Mouse (Mus musculus): ENCODE measurements around the gene Chchd6. TPM values are rescaled to one million over a fixed set of nuclear protein-coding genes. Genes with fewer than 3 reads are reported as not detected.

Chchd6 gene
- polyA plus RNA-seq, 1 experiment from 2014 or later: 66.9 TPM

DNA sequence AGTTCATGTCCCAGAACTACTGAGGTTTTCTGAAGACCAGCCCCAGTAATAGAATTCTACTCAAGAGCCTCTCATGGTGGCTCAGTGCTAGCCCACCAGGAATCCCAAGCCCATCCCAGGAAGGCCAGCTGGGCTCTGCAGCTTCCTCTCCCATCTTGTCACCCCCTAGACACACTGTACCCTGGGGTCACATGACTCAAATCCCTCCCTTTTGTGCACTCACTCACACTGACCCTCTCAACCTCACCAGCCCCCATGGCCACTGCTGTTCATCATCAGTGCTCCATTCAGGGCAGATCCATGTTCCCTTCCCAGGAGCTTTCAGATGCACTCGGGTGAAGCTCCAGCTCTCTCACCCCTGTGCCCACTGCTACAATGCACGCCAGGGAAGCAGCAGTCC lies 20.8 kb downstream of the Chchd6 start:
- ATAC-seq (ENCODE audit: insufficient number of reproducible peaks, low FRiP score, low TSS enrichment, low read depth) (no peak), DNase-seq (ENCODE audit: low spot score) (no peak)
- Histone ChIP-seq H3K9me3 (ENCODE audit: control insufficient read depth, low read length) (no peaks in the 10 kb centered on the region), H3K4me1 (ENCODE audit: control insufficient read depth, insufficient read depth, low read length) (no peaks in the 10 kb centered on the region), H3K4me3 (ENCODE audit: low read depth, low read length) (no peak overlapping the region), H3K27ac (replicated peaks; ENCODE audit: low read depth, low read length) (no peak overlapping the region), H3K27me3 (ENCODE audit: control insufficient read depth, insufficient read depth, low read length) (no peaks in the 10 kb centered on the region), H3K9ac (ENCODE audit: low read length) (no peak overlapping the region), H3K36me3 (ENCODE audit: control insufficient read depth, insufficient read depth, low read length) (no peaks in the 10 kb centered on the region), H3K4me2 (ENCODE audit: low read depth, severe bottlenecking) (no peak overlapping the region)
- 75% methylated on average over 2 of the region's 2 CpGs for WGBS

DNA sequence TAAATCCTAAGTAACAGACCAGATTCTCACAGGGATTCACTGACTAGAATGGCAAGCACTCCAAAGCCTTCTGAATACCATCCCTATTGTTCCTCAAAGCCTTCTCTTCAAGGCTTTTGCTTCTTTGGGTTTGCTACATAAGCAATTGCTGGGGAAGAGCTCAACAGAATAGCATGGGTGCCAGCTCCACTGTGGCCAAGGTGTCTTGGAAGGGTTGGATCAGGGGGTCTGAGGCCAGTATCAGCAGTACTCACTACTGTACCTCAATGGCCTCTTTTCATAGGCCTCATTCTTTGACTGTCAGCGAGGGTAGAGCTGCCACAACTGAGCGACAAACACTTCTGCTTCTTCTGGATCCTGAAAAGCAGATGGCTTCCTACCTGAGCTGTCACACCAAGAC lies 21.7 kb downstream of the Chchd6 start:
- H3K27ac ChIP-seq (replicated peaks; ENCODE audit: low read depth, low read length): no peak overlapping the region
- no peaks in the 10 kb centered on the region for H3K9me3 ChIP-seq (ENCODE audit: control insufficient read depth, low read length)
- no peaks in the 10 kb centered on the region for H3K36me3 ChIP-seq (ENCODE audit: control insufficient read depth, insufficient read depth, low read length)
- 89% methylated on average over 2 of the region's 2 CpGs for WGBS
- no peak for ATAC-seq (ENCODE audit: insufficient number of reproducible peaks, low FRiP score, low TSS enrichment, low read depth)
- H3K4me1 ChIP-seq (ENCODE audit: control insufficient read depth, insufficient read depth, low read length): no peaks in the 10 kb centered on the region
- no peak for DNase-seq (ENCODE audit: low spot score)
- no peaks in the 10 kb centered on the region for H3K27me3 ChIP-seq (ENCODE audit: control insufficient read depth, insufficient read depth, low read length)
- no peak overlapping the region for H3K4me3 ChIP-seq (ENCODE audit: low read depth, low read length)
- H3K9ac ChIP-seq (ENCODE audit: low read length): no peak overlapping the region
- H3K4me2 ChIP-seq (ENCODE audit: low read depth, severe bottlenecking): no peak overlapping the region

DNA sequence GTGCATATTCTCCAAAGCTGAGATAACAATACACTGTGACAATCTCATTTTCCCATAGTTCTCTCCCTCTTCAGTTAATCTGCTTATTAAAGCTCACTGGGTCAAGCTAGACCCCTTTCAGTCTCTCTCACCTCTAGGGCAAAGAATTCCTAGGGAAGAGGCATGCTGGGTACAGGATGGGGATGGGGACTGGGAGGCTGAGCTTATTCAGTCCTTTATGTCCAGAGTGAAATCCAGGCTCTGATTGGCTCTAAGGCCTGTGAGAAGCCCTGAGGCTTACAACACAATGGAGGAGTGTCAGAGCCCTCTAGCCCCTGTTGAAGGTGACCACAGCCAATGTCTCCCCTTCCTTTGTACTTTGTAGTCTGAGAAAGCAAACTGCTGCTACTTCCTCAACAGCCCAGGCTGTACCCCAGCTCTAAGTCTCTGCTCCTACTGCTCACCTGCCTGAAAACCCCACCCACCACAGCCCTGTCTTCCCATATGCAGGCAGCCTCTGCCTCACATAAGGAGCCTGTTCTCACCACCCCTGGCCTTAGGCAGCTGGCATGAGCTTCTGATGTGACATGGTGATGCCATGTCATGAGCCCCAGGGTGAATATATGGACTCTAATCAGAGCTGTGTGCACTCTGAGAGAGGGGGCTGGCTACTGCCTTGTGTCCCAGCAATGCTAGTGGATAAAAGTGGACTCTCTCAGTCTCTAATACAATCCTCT lies 22.4 kb downstream of the Chchd6 start:
- ATAC-seq (ENCODE audit: insufficient number of reproducible peaks, low FRiP score, low TSS enrichment, low read depth): no peak
- no peaks in the 10 kb centered on the region for H3K4me1 ChIP-seq (ENCODE audit: control insufficient read depth, insufficient read depth, low read length)
- no peak overlapping the region for H3K27ac ChIP-seq (replicated peaks; ENCODE audit: low read depth, low read length)
- no peak overlapping the region for H3K9ac ChIP-seq (ENCODE audit: low read length)
- no peaks in the 10 kb centered on the region for H3K9me3 ChIP-seq (ENCODE audit: control insufficient read depth, low read length)
- no peak overlapping the region for H3K4me2 ChIP-seq (ENCODE audit: low read depth, severe bottlenecking)
- no peak for DNase-seq (ENCODE audit: low spot score)
- no peaks in the 10 kb centered on the region for H3K27me3 ChIP-seq (ENCODE audit: control insufficient read depth, insufficient read depth, low read length)
- no peak overlapping the region for H3K4me3 ChIP-seq (ENCODE audit: low read depth, low read length)
- no peaks in the 10 kb centered on the region for H3K36me3 ChIP-seq (ENCODE audit: control insufficient read depth, insufficient read depth, low read length)

DNA sequence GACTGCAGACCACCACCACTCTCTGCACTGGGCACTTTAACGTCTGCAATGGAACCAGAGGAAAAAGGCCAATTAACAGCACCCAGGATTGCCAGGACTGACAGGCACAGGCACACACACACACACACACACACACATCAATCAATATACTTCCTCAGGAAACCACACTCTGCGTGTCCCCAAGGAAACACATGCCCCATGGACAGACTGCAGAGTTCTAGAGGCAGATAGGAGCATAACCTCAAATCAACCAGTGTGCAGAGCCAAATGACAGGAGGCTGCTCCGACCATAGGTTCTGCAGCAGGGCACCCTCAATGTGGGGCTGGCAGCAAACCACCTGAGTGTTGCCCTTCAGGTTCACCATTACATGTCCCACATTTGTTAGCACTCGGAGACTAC lies 26.1 kb downstream of the Chchd6 start:
- Histone ChIP-seq H3K27ac (replicated peaks; ENCODE audit: low read depth, low read length) (no peak overlapping the region), H3K9me3 (ENCODE audit: control insufficient read depth, low read length) (no peaks in the 10 kb centered on the region), H3K9ac (ENCODE audit: low read length) (no peak overlapping the region), H3K4me3 (ENCODE audit: low read depth, low read length) (no peak overlapping the region), H3K4me2 (ENCODE audit: low read depth, severe bottlenecking) (no peak overlapping the region), H3K36me3 (ENCODE audit: control insufficient read depth, insufficient read depth, low read length) (no peaks in the 10 kb centered on the region), H3K4me1 (ENCODE audit: control insufficient read depth, insufficient read depth, low read length) (no peaks in the 10 kb centered on the region), H3K27me3 (ENCODE audit: control insufficient read depth, insufficient read depth, low read length) (no peaks in the 10 kb centered on the region)
- no peak for ATAC-seq (ENCODE audit: insufficient number of reproducible peaks, low FRiP score, low TSS enrichment, low read depth)
- no peak for DNase-seq (ENCODE audit: low spot score)
- WGBS: 76% methylated on average over 4 of the region's 4 CpGs

DNA sequence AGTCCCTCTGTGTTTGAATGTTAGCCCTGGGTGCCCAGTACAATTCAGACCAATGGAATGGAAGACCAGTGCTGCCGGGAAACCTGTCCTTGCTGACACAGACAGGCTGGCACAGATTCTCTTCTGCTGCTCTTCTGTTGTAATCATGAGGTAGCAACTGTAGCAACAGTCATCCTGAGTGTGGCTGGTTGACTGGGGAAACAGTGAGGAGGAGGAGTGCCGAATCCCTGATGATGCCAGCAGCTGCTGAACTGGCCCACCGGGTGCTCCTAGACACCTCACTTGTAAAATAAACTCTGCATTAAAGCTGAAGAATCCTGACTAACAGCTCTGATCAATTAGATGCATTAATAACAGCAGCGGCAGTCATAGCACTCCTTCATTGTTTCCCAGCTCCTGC lies 28.7 kb downstream of the Chchd6 start:
- H3K4me2 ChIP-seq (ENCODE audit: low read depth, severe bottlenecking): no peak overlapping the region
- H3K27me3 ChIP-seq (ENCODE audit: control insufficient read depth, insufficient read depth, low read length): no peaks in the 10 kb centered on the region
- H3K9me3 ChIP-seq (ENCODE audit: control insufficient read depth, low read length): no peaks in the 10 kb centered on the region
- DNase-seq (ENCODE audit: low spot score) (no peak), ATAC-seq (ENCODE audit: insufficient number of reproducible peaks, low FRiP score, low TSS enrichment, low read depth) (no peak)
- H3K9ac ChIP-seq (ENCODE audit: low read length): no peak overlapping the region
- WGBS: 80% methylated on average over 4 of the region's 4 CpGs
- H3K36me3 ChIP-seq (ENCODE audit: control insufficient read depth, insufficient read depth, low read length): no peaks in the 10 kb centered on the region
- H3K27ac ChIP-seq (replicated peaks; ENCODE audit: low read depth, low read length): no peak overlapping the region
- no peak overlapping the region for H3K4me3 ChIP-seq (ENCODE audit: low read depth, low read length)
- H3K4me1 ChIP-seq (ENCODE audit: control insufficient read depth, insufficient read depth, low read length): no peaks in the 10 kb centered on the region

DNA sequence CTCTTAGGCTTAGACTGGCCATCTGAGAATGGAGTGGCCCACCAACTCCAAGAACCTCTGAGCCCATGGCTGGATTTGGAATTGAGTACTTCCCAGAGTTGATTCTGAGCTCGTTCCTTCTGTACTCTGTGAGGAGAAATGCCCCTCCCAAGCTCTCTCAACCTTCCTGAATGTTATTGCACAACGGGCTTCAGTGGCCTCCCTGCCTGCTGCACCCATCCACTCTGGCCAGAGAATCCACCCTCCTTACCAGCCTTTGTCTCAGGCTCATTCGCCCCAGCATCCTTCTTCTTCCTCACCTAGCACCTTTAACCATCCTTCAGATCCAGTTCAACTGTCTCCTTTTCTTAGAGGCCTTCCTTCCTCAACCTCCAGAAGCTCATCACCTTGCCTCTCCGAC lies 32.1 kb downstream of the Chchd6 start:
- ATAC-seq (ENCODE audit: insufficient number of reproducible peaks, low FRiP score, low TSS enrichment, low read depth) (no peak), DNase-seq (ENCODE audit: low spot score) (no peak)
- no peak overlapping the region for H3K9ac ChIP-seq (ENCODE audit: low read length)
- H3K27me3 ChIP-seq (ENCODE audit: control insufficient read depth, insufficient read depth, low read length): no peaks in the 10 kb centered on the region
- no peak overlapping the region for H3K27ac ChIP-seq (replicated peaks; ENCODE audit: low read depth, low read length)
- no peaks in the 10 kb centered on the region for H3K4me1 ChIP-seq (ENCODE audit: control insufficient read depth, insufficient read depth, low read length)
- no peaks in the 10 kb centered on the region for H3K9me3 ChIP-seq (ENCODE audit: control insufficient read depth, low read length)
- H3K4me2 ChIP-seq (ENCODE audit: low read depth, severe bottlenecking): no peak overlapping the region
- no peak overlapping the region for H3K4me3 ChIP-seq (ENCODE audit: low read depth, low read length)
- H3K36me3 ChIP-seq (ENCODE audit: control insufficient read depth, insufficient read depth, low read length): no peaks in the 10 kb centered on the region
- 86% methylated on average over 4 of the region's 4 CpGs for WGBS

DNA sequence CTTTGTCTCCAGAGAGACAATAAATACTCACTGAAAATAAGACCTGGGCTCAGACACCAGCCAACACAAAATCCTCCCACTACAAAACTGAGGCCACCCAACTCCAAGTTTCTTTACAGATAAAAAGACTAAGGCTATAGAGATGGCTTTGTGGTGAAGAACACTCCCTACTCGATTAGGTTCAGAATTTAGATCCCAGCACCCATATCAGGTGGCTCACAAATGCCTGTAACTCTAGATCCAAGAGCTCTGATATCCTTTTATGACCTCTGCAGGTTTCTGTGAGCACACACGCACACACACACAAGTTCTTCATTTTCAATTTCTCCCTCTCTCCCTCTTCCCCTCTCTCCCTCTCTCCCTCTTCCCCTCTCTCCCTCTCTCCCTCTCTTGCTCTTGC lies 34.6 kb downstream of the Chchd6 start:
- Histone ChIP-seq H3K27ac (replicated peaks; ENCODE audit: low read depth, low read length) (no peak overlapping the region), H3K36me3 (ENCODE audit: control insufficient read depth, insufficient read depth, low read length) (no peaks in the 10 kb centered on the region), H3K4me1 (ENCODE audit: control insufficient read depth, insufficient read depth, low read length) (no peaks in the 10 kb centered on the region), H3K9ac (ENCODE audit: low read length) (no peak overlapping the region), H3K27me3 (ENCODE audit: control insufficient read depth, insufficient read depth, low read length) (no peaks in the 10 kb centered on the region), H3K4me2 (ENCODE audit: low read depth, severe bottlenecking) (no peak overlapping the region), H3K4me3 (ENCODE audit: low read depth, low read length) (no peak overlapping the region), H3K9me3 (ENCODE audit: control insufficient read depth, low read length) (no peaks in the 10 kb centered on the region)
- WGBS: 82% methylated on average over 2 of the region's 2 CpGs
- no peak for DNase-seq (ENCODE audit: low spot score)
- no peak for ATAC-seq (ENCODE audit: insufficient number of reproducible peaks, low FRiP score, low TSS enrichment, low read depth)

DNA sequence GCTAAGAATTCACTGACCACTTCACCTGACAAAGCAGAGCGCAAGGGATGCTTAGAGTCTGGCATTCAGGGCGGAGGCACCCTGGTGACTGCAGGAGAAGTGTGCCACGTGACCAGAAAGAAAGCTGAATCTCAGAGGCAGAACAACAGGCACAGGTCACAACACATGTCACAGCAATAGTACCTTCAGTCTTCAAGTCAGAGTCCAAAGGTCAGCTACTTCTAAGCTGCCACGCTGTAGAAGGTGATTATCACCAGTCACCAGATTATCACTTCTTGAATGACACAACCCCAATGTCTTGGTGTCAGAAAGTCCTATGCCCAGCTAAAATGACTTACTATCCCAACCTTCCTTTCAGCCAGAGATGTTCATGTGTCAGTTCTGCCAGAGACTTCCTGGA lies 37.8 kb downstream of the Chchd6 start:
- H3K4me3 ChIP-seq (ENCODE audit: low read depth, low read length): no peak overlapping the region
- no peaks in the 10 kb centered on the region for H3K4me1 ChIP-seq (ENCODE audit: control insufficient read depth, insufficient read depth, low read length)
- no peaks in the 10 kb centered on the region for H3K36me3 ChIP-seq (ENCODE audit: control insufficient read depth, insufficient read depth, low read length)
- no peak overlapping the region for H3K27ac ChIP-seq (replicated peaks; ENCODE audit: low read depth, low read length)
- H3K27me3 ChIP-seq (ENCODE audit: control insufficient read depth, insufficient read depth, low read length): no peaks in the 10 kb centered on the region
- ATAC-seq (ENCODE audit: insufficient number of reproducible peaks, low FRiP score, low TSS enrichment, low read depth): no peak
- no peak overlapping the region for H3K9ac ChIP-seq (ENCODE audit: low read length)
- no peak for DNase-seq (ENCODE audit: low spot score)
- H3K9me3 ChIP-seq (ENCODE audit: control insufficient read depth, low read length): no peaks in the 10 kb centered on the region
- 84% methylated on average over 4 of the region's 4 CpGs for WGBS
- H3K4me2 ChIP-seq (ENCODE audit: low read depth, severe bottlenecking): no peak overlapping the region

DNA sequence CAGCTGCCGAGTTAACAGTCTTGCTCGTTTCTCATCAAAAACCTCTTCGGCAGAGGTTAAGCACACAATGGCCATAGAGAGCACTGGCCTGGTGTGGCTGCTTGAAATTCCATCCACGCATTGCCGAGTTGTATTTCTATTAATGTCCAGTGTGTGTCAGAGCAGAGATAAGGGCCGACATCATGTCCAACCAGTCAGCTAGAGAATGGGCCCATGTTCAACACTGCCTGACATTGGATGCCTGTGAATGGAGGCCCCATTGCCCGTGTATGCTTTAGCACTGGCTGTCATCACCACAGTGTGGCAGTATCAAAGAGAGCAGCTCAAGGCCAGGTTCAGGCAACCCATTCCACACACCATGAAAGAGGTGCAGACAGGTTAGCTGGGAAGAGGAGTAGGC lies 38.9 kb downstream of the Chchd6 start:
- H3K36me3 ChIP-seq (ENCODE audit: control insufficient read depth, insufficient read depth, low read length): no peaks in the 10 kb centered on the region
- H3K27me3 ChIP-seq (ENCODE audit: control insufficient read depth, insufficient read depth, low read length): no peaks in the 10 kb centered on the region

More for the DNA sequence above, 38.9 kb downstream of the Chchd6 start:
- H3K9ac ChIP-seq (ENCODE audit: low read length): no peak overlapping the region
- H3K4me3 ChIP-seq (ENCODE audit: low read depth, low read length): no peak overlapping the region
- DNase-seq (ENCODE audit: low spot score) (no peak), ATAC-seq (ENCODE audit: insufficient number of reproducible peaks, low FRiP score, low TSS enrichment, low read depth) (no peak)
- no peaks in the 10 kb centered on the region for H3K9me3 ChIP-seq (ENCODE audit: control insufficient read depth, low read length)
- no peak overlapping the region for H3K4me2 ChIP-seq (ENCODE audit: low read depth, severe bottlenecking)
- no peak overlapping the region for H3K27ac ChIP-seq (replicated peaks; ENCODE audit: low read depth, low read length)
- WGBS: 77% methylated on average over 7 of the region's 7 CpGs
- H3K4me1 ChIP-seq (ENCODE audit: control insufficient read depth, insufficient read depth, low read length): no peaks in the 10 kb centered on the region
